Mouse (Mus musculus) heart, postnatal 0 days (tissue): ENCODE measurements around the gene Lemd1.

Source experiments
- CTCF ChIP-seq: IDR thresholded peaks from 2 replicates; pipeline ENCODE4 v1.5.1; 2016; ENCODE audit warnings: antibody characterized with exemption, control low read depth, low read depth
- EP300 ChIP-seq: IDR thresholded peaks from 2 replicates; pipeline ENCODE4 v1.6.1; 2016; ENCODE audit warnings: antibody characterized with exemption, low read depth

GRCm38 (mm10) chr1:132306160-132306559 lies 114.9 kb downstream of the Lemd1 start:
- TF ChIP-seq CTCF (peak; percentile 60), EP300 (no peak)
